Mouse (Mus musculus): ENCODE results near the gene Lemd2. TPM values are rescaled to one million over a fixed set of nuclear protein-coding genes. Genes with fewer than 3 reads are reported as not detected.

The Lemd2 gene
- polyA plus RNA-seq, 1 experiment, result 31.6 TPM

- no peaks in the 10 kb centered on the region for H3K27me3 ChIP-seq (ENCODE audit: control insufficient read depth, insufficient read depth, low read length, poor library complexity, severe bottlenecking)
- H3K4me1 ChIP-seq (ENCODE audit: control insufficient read depth, insufficient read depth, low read length), result no peaks in the 10 kb centered on the region
- no peaks in the 10 kb centered on the region for H3K36me3 ChIP-seq (ENCODE audit: control insufficient read depth, insufficient read depth, low read length, poor library complexity, severe bottlenecking)
- TF ChIP-seq CTCF (IDR thresholded peaks at IDR 0.05; ENCODE audit: low read depth, low read length), result no peak
- H3K27ac ChIP-seq (ENCODE audit: insufficient read depth, low read length), result no peak overlapping the region
- H3K4me3 ChIP-seq (ENCODE audit: low read depth, low read length), result no peak overlapping the region
- H3K9me3 ChIP-seq (replicated peaks; ENCODE audit: control insufficient read depth, insufficient read depth, low read length, poor library complexity, severe bottlenecking), result no peaks in the 10 kb centered on the region
- no peak overlapping the region for H3K9ac ChIP-seq (ENCODE audit: low read depth, poor library complexity, severe bottlenecking)
Measured at GRCm38 (mm10) chr17:27172459-27172858, 31.8 kb downstream of the Lemd2 start.

GRCm38 (mm10) chr17:27171121-27171520 is 33.1 kb downstream of the Lemd2 start:
- no peak overlapping the region for H3K27ac ChIP-seq (ENCODE audit: insufficient read depth, low read length)
- no peak for TF ChIP-seq EP300 (IDR thresholded peaks at IDR 0.05; ENCODE audit: insufficient read depth, low read depth, low read length)
- no peak for TF ChIP-seq CTCF (IDR thresholded peaks at IDR 0.05; ENCODE audit: low read depth, low read length)
- TF ChIP-seq POLR2A (IDR thresholded peaks at IDR 0.05; ENCODE audit: insufficient read depth, low read length), result no peak
- H3K4me1 ChIP-seq (ENCODE audit: control insufficient read depth, insufficient read depth, low read length), result no peaks in the 10 kb centered on the region

GRCm38 (mm10) chr17:27169952-27170695 is 34.1 kb downstream of the Lemd2 start:
- no peaks in the 10 kb centered on the region for H3K4me1 ChIP-seq (ENCODE audit: control insufficient read depth, insufficient read depth, low read length)
- H3K36me3 ChIP-seq (ENCODE audit: control insufficient read depth, insufficient read depth, low read length, poor library complexity, severe bottlenecking), result no peaks in the 10 kb centered on the region
- H3K9ac ChIP-seq (ENCODE audit: low read depth, poor library complexity, severe bottlenecking), result no peak overlapping the region
- no peak overlapping the region for H3K4me3 ChIP-seq (ENCODE audit: low read depth, low read length)
- no peaks in the 10 kb centered on the region for H3K27me3 ChIP-seq (ENCODE audit: control insufficient read depth, insufficient read depth, low read length, poor library complexity, severe bottlenecking)
- H3K27ac ChIP-seq (ENCODE audit: insufficient read depth, low read length), result no peak overlapping the region
- H3K9me3 ChIP-seq (replicated peaks; ENCODE audit: control insufficient read depth, insufficient read depth, low read length, poor library complexity, severe bottlenecking), result no peaks in the 10 kb centered on the region
- TF ChIP-seq CTCF (IDR thresholded peaks at IDR 0.05; ENCODE audit: low read depth, low read length) (no peak), POLR2A (IDR thresholded peaks at IDR 0.05; ENCODE audit: insufficient read depth, low read length) (no peak), EP300 (IDR thresholded peaks at IDR 0.05; ENCODE audit: insufficient read depth, low read depth, low read length) (no peak)

More at GRCm38 (mm10) chr17:27171121-27171520, 33.1 kb downstream of the Lemd2 start:
- H3K4me3 ChIP-seq (ENCODE audit: low read depth, low read length), result no peak overlapping the region
- no peak overlapping the region for H3K9ac ChIP-seq (ENCODE audit: low read depth, poor library complexity, severe bottlenecking)
- no peaks in the 10 kb centered on the region for H3K27me3 ChIP-seq (ENCODE audit: control insufficient read depth, insufficient read depth, low read length, poor library complexity, severe bottlenecking)
- no peaks in the 10 kb centered on the region for H3K9me3 ChIP-seq (replicated peaks; ENCODE audit: control insufficient read depth, insufficient read depth, low read length, poor library complexity, severe bottlenecking)
- no peaks in the 10 kb centered on the region for H3K36me3 ChIP-seq (ENCODE audit: control insufficient read depth, insufficient read depth, low read length, poor library complexity, severe bottlenecking)

- TF ChIP-seq CTCF (IDR thresholded peaks at IDR 0.05; ENCODE audit: low read depth, low read length), result no peak
- no peak for TF ChIP-seq POLR2A (IDR thresholded peaks at IDR 0.05; ENCODE audit: insufficient read depth, low read length)
- no peak overlapping the region for H3K27ac ChIP-seq (ENCODE audit: insufficient read depth, low read length)
Measured at GRCm38 (mm10) chr17:27168569-27168968, 35.7 kb downstream of the Lemd2 start.

GRCm38 (mm10) chr17:27167545-27167944 is 36.7 kb downstream of the Lemd2 start, which contains the start of gene Ip6k3:
TSS of gene Ip6k3 (minus strand) at chr17:27167795.
- no peaks in the 10 kb centered on the region for H3K36me3 ChIP-seq (ENCODE audit: control insufficient read depth, insufficient read depth, low read length, poor library complexity, severe bottlenecking)
- no peak within 1 kb of the TSS for H3K9ac ChIP-seq (ENCODE audit: low read depth, poor library complexity, severe bottlenecking)
- H3K4me1 ChIP-seq (ENCODE audit: control insufficient read depth, insufficient read depth, low read length), result no peaks in the 10 kb centered on the region
- H3K27ac ChIP-seq (ENCODE audit: insufficient read depth, low read length), result no peak within 1 kb of the TSS
- TF ChIP-seq POLR2A (IDR thresholded peaks at IDR 0.05; ENCODE audit: insufficient read depth, low read length), result no peak
- TF ChIP-seq EP300 (IDR thresholded peaks at IDR 0.05; ENCODE audit: insufficient read depth, low read depth, low read length), result no peak
- TF ChIP-seq CTCF (IDR thresholded peaks at IDR 0.05; ENCODE audit: low read depth, low read length), result no peak
- H3K27me3 ChIP-seq (ENCODE audit: control insufficient read depth, insufficient read depth, low read length, poor library complexity, severe bottlenecking), result no peaks in the 10 kb centered on the region
- no peak within 1 kb of the TSS for H3K4me3 ChIP-seq (ENCODE audit: low read depth, low read length)
- no peaks in the 10 kb centered on the region for H3K9me3 ChIP-seq (replicated peaks; ENCODE audit: control insufficient read depth, insufficient read depth, low read length, poor library complexity, severe bottlenecking)

More at GRCm38 (mm10) chr17:27168569-27168968, 35.7 kb downstream of the Lemd2 start:
- Histone ChIP-seq H3K36me3 (ENCODE audit: control insufficient read depth, insufficient read depth, low read length, poor library complexity, severe bottlenecking) (no peaks in the 10 kb centered on the region), H3K9me3 (replicated peaks; ENCODE audit: control insufficient read depth, insufficient read depth, low read length, poor library complexity, severe bottlenecking) (no peaks in the 10 kb centered on the region), H3K4me3 (ENCODE audit: low read depth, low read length) (no peak overlapping the region), H3K27me3 (ENCODE audit: control insufficient read depth, insufficient read depth, low read length, poor library complexity, severe bottlenecking) (no peaks in the 10 kb centered on the region), H3K4me1 (ENCODE audit: control insufficient read depth, insufficient read depth, low read length) (no peaks in the 10 kb centered on the region), H3K9ac (ENCODE audit: low read depth, poor library complexity, severe bottlenecking) (no peak overlapping the region)

- H3K9me3 ChIP-seq (replicated peaks; ENCODE audit: control insufficient read depth, insufficient read depth, low read length, poor library complexity, severe bottlenecking), result no peaks in the 10 kb centered on the region
- H3K4me1 ChIP-seq (ENCODE audit: control insufficient read depth, insufficient read depth, low read length), result no peaks in the 10 kb centered on the region
- no peak for TF ChIP-seq EP300 (IDR thresholded peaks at IDR 0.05; ENCODE audit: insufficient read depth, low read depth, low read length)
- no peak for TF ChIP-seq POLR2A (IDR thresholded peaks at IDR 0.05; ENCODE audit: insufficient read depth, low read length)
- TF ChIP-seq CTCF (IDR thresholded peaks at IDR 0.05; ENCODE audit: low read depth, low read length), result no peak
- H3K9ac ChIP-seq (ENCODE audit: low read depth, poor library complexity, severe bottlenecking), result no peak overlapping the region
- H3K4me3 ChIP-seq (ENCODE audit: low read depth, low read length), result no peak overlapping the region
- H3K36me3 ChIP-seq (ENCODE audit: control insufficient read depth, insufficient read depth, low read length, poor library complexity, severe bottlenecking), result no peaks in the 10 kb centered on the region
- H3K27ac ChIP-seq (ENCODE audit: insufficient read depth, low read length), result no peak overlapping the region
- no peaks in the 10 kb centered on the region for H3K27me3 ChIP-seq (ENCODE audit: control insufficient read depth, insufficient read depth, low read length, poor library complexity, severe bottlenecking)
Measured at GRCm38 (mm10) chr17:27166901-27167300, 37.4 kb downstream of the Lemd2 start.

Data from ES-Bruce4 (cell line).